Comparison of ENCODE assay signal across 11 mouse cellular contexts in genomic region chr1:171418660-171419059, GRCm38 (mm10). TPM values are rescaled to one million over a fixed set of nuclear protein-coding genes. Genes with fewer than 3 reads are reported as not detected.
DNase-seq lines count a peak whose midpoint lies in the region; ATAC-seq and TF ChIP-seq lines count a peak whose summit lies in the region.
"Had no signal": no experiment of that assay in that cellular context is flagged by ENCODE, and none has a peak within 500 bp of the region (broad histone marks: within the 10 kb centered on the region; RNA-seq: fewer than 3 reads in every experiment).

Gene Tstd1 (plus strand): TSS chr1:171418872.

- H3K4me2 ChIP-seq in kidney, embryonic 14.5 days (replicated peaks; ENCODE audit: low read depth, low read length) = no peak within 1 kb of the TSS
- no peak within 1 kb of the TSS for H3K4me2 ChIP-seq in hindbrain, postnatal 0 days (ENCODE audit: low read depth, low read length)
- H3K4me2 ChIP-seq in midbrain, embryonic 16.5 days (ENCODE audit: low read length) = no peak within 1 kb of the TSS

- TF ChIP-seq CTCF in kidney, adult 2 months (conservative IDR thresholded peaks at IDR 0.05; ENCODE audit: insufficient read depth, insufficient read length, low read depth, low read length) = no peak
- no peak for TF ChIP-seq CTCF in bone marrow, adult 2 months (IDR thresholded peaks at IDR 0.05; ENCODE audit: control insufficient read depth, insufficient read depth, low read length)
- TF ChIP-seq CTCF in hindbrain, postnatal 0 days (IDR thresholded peaks at IDR 0.05; ENCODE audit: low read depth) = no peak

- H3K27me3 ChIP-seq in kidney, adult 2 months (replicated peaks; ENCODE audit: control insufficient read depth, insufficient read depth, low read length) = no peaks in the 10 kb centered on the region
- no peaks in the 10 kb centered on the region for H3K27me3 ChIP-seq in kidney, embryonic 14.5 days (ENCODE audit: control insufficient read depth, insufficient read depth, low read length)
- H3K27me3 ChIP-seq in hindbrain, postnatal 0 days (ENCODE audit: insufficient read depth, low read length) = no peaks in the 10 kb centered on the region
- H3K27me3 ChIP-seq in midbrain, embryonic 16.5 days (ENCODE audit: control insufficient read depth, insufficient read depth, low read depth, low read length) = no peaks in the 10 kb centered on the region

- no peak within 1 kb of the TSS for H3K9ac ChIP-seq in kidney, embryonic 14.5 days (ENCODE audit: low read depth, low read length)
- no peak within 1 kb of the TSS for H3K9ac ChIP-seq in hindbrain, postnatal 0 days (replicated peaks; ENCODE audit: low read length)
- no peak within 1 kb of the TSS for H3K9ac ChIP-seq in midbrain, embryonic 16.5 days (ENCODE audit: low read depth, low read length)

- WGBS in kidney, adult 2 months = 55% methylated on average over 5 of the region's 5 CpGs
- WGBS in kidney, embryonic 14.5 days = 93% methylated on average over 5 of the region's 5 CpGs
- 100% methylated on average over 5 of the region's 5 CpGs for WGBS in bone marrow, adult 2 months
- WGBS in hindbrain, postnatal 0 days = 86% methylated on average over 5 of the region's 5 CpGs
- 95% methylated on average over 5 of the region's 5 CpGs for WGBS in midbrain, embryonic 16.5 days

- no peaks in the 10 kb centered on the region; the same call in 1 of the 2 replicates for H3K36me3 ChIP-seq in kidney, adult 2 months (ENCODE audit: control insufficient read depth, insufficient read depth, low read length)
- peaks cover 58% of the 10 kb centered on the region for H3K36me3 ChIP-seq in kidney, embryonic 14.5 days (ENCODE audit: control insufficient read depth, insufficient read depth, low read length)
- peaks cover 28% of the 10 kb centered on the region for H3K36me3 ChIP-seq in hindbrain, postnatal 0 days (ENCODE audit: insufficient read depth, low read length)
- H3K36me3 ChIP-seq in midbrain, embryonic 16.5 days (ENCODE audit: control insufficient read depth, insufficient read depth, low read length) = peaks cover 32% of the 10 kb centered on the region

- TF ChIP-seq POLR2A in kidney, adult 2 months (IDR thresholded peaks at IDR 0.05; ENCODE audit: low read depth, low read length) = no peak
- TF ChIP-seq POLR2A in bone marrow, adult 2 months (IDR thresholded peaks at IDR 0.05; ENCODE audit: borderline replicate concordance, control insufficient read depth, low read depth, low read length) = no peak

- no peak for ATAC-seq in kidney, embryonic 14.5 days (ENCODE audit: low FRiP score, low TSS enrichment)
- ATAC-seq in hindbrain, postnatal 0 days = peak; percentile 20; the same call in 1 of the 2 replicates
- ATAC-seq in midbrain, embryonic 16.5 days = no peak

- peak within 1 kb of the TSS; percentile 10; the same call in 1 of the 2 replicates for H3K4me3 ChIP-seq in kidney, adult 2 months (ENCODE audit: insufficient read depth, low read depth, low read length)
- H3K4me3 ChIP-seq in kidney, embryonic 14.5 days (ENCODE audit: low read length) = no peak within 1 kb of the TSS
- H3K4me3 ChIP-seq in bone marrow, adult 2 months (replicated peaks; ENCODE audit: control insufficient read depth, low read depth, low read length) = no peak within 1 kb of the TSS
- H3K4me3 ChIP-seq in hindbrain, postnatal 0 days (ENCODE audit: low read length) = no peak within 1 kb of the TSS
- no peak within 1 kb of the TSS for H3K4me3 ChIP-seq in midbrain, embryonic 16.5 days (ENCODE audit: low read depth, low read length)
- H3K4me3 ChIP-seq: limb, embryonic 10.5 days had no signal

- H3K27ac ChIP-seq in kidney, adult 2 months (ENCODE audit: insufficient read depth, low read depth, low read length) = peak within 1 kb of the TSS; percentile 11
- no peak within 1 kb of the TSS for H3K27ac ChIP-seq in kidney, embryonic 14.5 days (ENCODE audit: low read depth, low read length)
- H3K27ac ChIP-seq in bone marrow, adult 2 months (ENCODE audit: control insufficient read depth, insufficient read depth, low read depth, low read length, poor library complexity) = no peak within 1 kb of the TSS
- H3K27ac ChIP-seq in hindbrain, postnatal 0 days = peak within 1 kb of the TSS; percentile 36; the same call in 1 of the 2 replicates
- 0 out of 2 replicates have a peak within 1 kb of the TSS, but pooled peaks have one; percentile 38 for H3K27ac ChIP-seq in midbrain, embryonic 16.5 days (ENCODE audit: low read length)
- H3K27ac ChIP-seq: limb, embryonic 10.5 days had no signal

- no peaks in the 10 kb centered on the region for H3K9me3 ChIP-seq in kidney, embryonic 14.5 days (ENCODE audit: control insufficient read depth, low read length)
- H3K9me3 ChIP-seq in hindbrain, postnatal 0 days (ENCODE audit: low read length) = no peaks in the 10 kb centered on the region
- H3K9me3 ChIP-seq in midbrain, embryonic 16.5 days (replicated peaks; ENCODE audit: control insufficient read depth, low read length, poor library complexity, severe bottlenecking) = no peaks in the 10 kb centered on the region
- H3K9me3 ChIP-seq: limb, embryonic 10.5 days had no signal

- peak; percentile 92 for DNase-seq in kidney, adult 2 months
- DNase-seq in hindbrain, postnatal 0 days (ENCODE audit: low spot score) = no peak
- no peak for DNase-seq in spleen, postnatal 10 days (ENCODE audit: low spot score in 2 of 2)
- no peak for DNase-seq in layer of hippocampus, postnatal 36 days
- DNase-seq in cerebellum, adult 9-11 months = no peak
- DNase-seq: adrenal gland, adult 8-10 months; thymus, postnatal 36 days had no signal

- peaks cover 8% of the 10 kb centered on the region; the same call in 1 of the 2 replicates for H3K4me1 ChIP-seq in kidney, adult 2 months (ENCODE audit: control insufficient read depth, insufficient read depth, low read length)
- no peaks in the 10 kb centered on the region for H3K4me1 ChIP-seq in kidney, embryonic 14.5 days (ENCODE audit: control insufficient read depth, insufficient read depth, low read length)
- H3K4me1 ChIP-seq in bone marrow, adult 2 months (ENCODE audit: control insufficient read depth, insufficient read depth, low read length) = no peaks in the 10 kb centered on the region
- no peaks in the 10 kb centered on the region for H3K4me1 ChIP-seq in hindbrain, postnatal 0 days (ENCODE audit: insufficient read depth, low read length)
- H3K4me1 ChIP-seq in midbrain, embryonic 16.5 days (ENCODE audit: control insufficient read depth, insufficient read depth, low read length) = peaks cover 10% of the 10 kb centered on the region

RNA-seq across cellular contexts. Expression of gene Tstd1, which starts in this region (rescaled TPM):
- polyA plus RNA-seq in kidney, adult 2 months (2012; rRNA removed) = 77.3 and 79.7 TPM in 2 replicates
- polyA plus RNA-seq in kidney, embryonic 14.5 days (2014; fragmentation: Nextera tagmentation; extraction: Ambion mirVana) = 2.2 and 4.0 TPM in 2 replicates
- polyA plus RNA-seq in bone marrow, adult 2 months (2011; ENCODE audit: insufficient read depth, insufficient read length, low replicate concordance, missing spikeins) = 8.7 and 19.3 TPM in 2 replicates
- 1.5 TPM in 1 of 2 replicates, not detected in the other for total RNA-seq in hindbrain, postnatal 0 days (2014; rRNA removed)
- polyA plus RNA-seq in hindbrain, postnatal 0 days (2015; fragmentation: Nextera tagmentation; extraction: Ambion mirVana) = 2.3 and 2.7 TPM in 2 replicates
- 6.2 and 7.6 TPM in 2 replicates for polyA plus RNA-seq in midbrain, embryonic 16.5 days (2015; fragmentation: Nextera tagmentation; extraction: Ambion mirVana)
- total RNA-seq in layer of hippocampus, postnatal 36 days (2021) = 1 to 10 TPM; 4.1 to 5.9 TPM

Comparison
In these comparisons a context has a peak if more than half of its experiments do, and no peak if none do; other contexts are left out.
1. H3K27ac ChIP-seq: peak in kidney, adult 2 months (single experiment), hindbrain, postnatal 0 days (single experiment) and midbrain, embryonic 16.5 days (single experiment); none in kidney, embryonic 14.5 days (single experiment) and bone marrow, adult 2 months (single experiment).